Mouse (Mus musculus) G1E-ER4 (cell line): Measurements from ENCODE around the gene H60c. TPM values are rescaled to one million over a fixed set of nuclear protein-coding genes. Genes with fewer than 3 reads are reported as not detected.

ENCODE experiments used
- GATA1 ChIP-seq: IDR thresholded peaks from one replicate; pipeline ENCODE4 v1.8.0; 2012; ENCODE audit warnings: low read length, inconsistent platforms
- polyA plus RNA-seq: library from polyadenylated mRNA; stranded (reverse); fragments of >175 nt; gene quantifications from 2 replicates; pipeline ENCODE4 v1.2.3, GENCODE M21; 2012

Gene H60c
- polyA plus RNA-seq: not detected in 2 replicates

DNA sequence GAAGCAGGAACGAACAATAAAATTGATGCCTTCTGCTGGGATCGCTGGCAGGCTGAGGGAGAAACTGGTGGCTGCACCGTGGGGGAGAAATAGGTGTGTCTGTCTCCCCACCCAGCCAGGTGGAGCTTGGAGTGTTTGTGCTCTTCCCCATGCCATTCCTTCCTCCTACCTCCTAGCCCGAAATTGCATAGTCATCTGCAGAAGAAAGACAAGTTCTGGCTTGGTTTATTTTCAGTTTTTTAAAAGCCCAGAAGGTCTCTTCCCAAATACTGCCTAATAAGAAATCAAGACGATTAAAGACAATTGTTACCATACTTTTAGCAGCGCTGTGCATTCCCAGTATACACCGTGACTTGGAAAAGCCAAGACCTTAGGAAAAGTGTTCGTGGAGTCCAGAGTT is at the start of gene H60c:
H60c (minus strand) TSS at position 101 of the 400 bp plus-strand sequence.
- no peak for TF ChIP-seq GATA1

DNA sequence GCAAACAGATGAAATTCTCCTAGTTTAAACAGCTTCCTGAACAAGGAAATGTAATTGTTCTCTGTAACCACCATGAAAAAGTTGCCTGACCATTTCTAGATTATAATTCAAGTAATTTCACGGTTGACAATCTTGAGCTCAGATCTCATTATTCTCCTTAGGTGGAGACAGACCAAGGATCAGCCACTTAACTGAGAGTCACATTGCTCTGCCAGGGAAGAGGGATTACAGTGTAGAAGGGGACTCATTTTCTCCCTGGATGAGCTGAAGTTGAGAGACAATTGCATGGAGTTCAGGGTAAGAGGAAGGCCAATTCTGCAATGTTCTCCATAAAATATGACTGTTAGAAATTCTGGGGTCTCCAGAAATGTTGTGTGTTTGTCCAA is 41.2 kb upstream of the H60c start:
- TF ChIP-seq GATA1: no peak

DNA sequence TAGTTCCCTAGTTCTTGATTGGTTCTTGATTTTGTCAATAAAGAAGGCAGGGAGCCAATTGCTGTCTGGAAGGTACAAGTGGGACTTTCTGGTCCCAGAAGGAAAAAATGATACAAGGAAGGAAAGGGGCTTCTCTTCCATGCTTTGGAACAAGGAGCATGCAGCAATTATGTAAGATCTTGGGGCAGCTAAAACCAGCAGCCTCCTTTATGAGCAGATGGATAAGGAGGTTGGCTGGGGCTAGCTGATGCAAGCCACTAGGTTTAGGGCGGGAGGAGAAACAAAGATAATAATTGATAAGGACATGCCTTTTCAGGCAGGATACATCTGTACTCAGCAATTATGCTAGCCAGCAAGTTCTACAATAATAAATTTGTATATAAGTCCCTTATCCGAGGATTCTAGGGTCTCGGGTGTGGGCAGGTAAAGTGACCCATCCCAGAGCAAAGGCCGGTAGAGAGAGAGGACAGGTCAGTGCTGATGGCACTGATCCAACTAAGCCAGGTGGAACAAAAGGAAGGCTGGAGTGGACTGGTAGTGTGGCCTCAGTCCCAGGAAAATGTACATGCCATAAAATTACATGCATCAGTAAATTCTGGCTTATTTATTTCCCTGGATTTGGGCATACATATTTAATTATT is 40.7 kb upstream of the H60c start:
- TF ChIP-seq GATA1: no peak

DNA sequence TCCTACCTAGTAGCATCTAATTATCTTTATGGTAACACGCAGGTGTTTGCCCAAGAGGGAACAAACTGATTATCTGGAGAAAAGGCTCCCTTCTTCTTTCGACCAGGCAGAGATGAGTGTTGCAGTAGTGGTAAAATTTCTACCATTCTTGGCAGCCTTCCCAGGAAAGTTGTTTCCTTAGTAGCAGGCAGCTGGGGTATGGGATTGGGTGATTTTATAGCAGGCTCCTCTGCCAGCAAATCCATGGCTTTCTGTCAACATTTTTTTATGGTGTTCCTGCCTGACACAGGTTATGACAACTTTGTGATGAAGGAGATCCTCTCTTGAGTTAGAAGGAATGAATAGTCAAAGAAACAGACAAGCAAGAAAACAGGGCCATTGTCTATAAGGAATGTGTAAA is 40.2 kb upstream of the H60c start:
- TF ChIP-seq GATA1: no peak

GRCm38 (mm10) chr10:3293969-3294368 is 26.4 kb upstream of the H60c start:
- TF ChIP-seq GATA1: no peak

DNA sequence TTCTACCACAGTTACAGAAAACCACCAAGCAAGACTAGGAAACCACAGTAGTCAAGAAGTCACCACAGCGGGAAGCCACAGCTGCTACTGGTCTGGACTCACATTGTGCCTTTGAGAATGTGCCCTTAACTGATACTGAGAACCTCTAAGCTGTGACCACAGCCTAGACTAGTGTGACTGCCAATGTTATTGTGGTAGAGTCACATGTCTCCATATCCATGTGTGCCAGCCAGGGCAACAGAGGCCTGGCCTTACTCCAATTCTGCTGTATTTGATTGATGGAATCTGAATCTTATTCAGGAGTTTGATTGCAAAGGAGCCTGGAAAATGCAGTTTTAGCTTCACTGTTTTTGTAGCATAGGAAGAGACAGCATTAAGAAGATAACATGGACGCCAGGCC is 13.5 kb upstream of the H60c start:
- TF ChIP-seq GATA1: no peak

- no peak for TF ChIP-seq GATA1
Measured at GRCm38 (mm10) chr10:3274065-3274464, 6.5 kb upstream of the H60c start.

DNA sequence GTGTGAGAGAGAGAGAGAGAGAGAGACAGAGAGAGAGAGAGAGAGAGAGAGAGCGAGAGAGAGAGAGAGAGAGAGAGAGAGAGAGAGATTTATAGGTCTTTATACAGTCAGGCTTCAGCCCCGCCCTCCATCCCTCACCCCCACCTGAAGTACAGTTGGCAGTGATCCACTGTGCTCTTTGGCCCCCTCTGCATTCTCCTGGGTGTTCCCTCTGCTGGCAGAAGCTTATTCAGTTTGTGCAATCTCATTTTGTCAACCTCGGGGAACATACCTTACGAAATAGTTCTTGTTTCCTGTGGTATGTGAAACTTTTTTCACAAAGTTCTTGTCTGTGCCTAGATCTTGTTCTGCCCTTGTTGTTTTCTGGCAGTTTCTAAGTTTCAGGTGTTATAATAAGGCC is 3.5 kb upstream of the H60c start:
- TF ChIP-seq GATA1: no peak

DNA sequence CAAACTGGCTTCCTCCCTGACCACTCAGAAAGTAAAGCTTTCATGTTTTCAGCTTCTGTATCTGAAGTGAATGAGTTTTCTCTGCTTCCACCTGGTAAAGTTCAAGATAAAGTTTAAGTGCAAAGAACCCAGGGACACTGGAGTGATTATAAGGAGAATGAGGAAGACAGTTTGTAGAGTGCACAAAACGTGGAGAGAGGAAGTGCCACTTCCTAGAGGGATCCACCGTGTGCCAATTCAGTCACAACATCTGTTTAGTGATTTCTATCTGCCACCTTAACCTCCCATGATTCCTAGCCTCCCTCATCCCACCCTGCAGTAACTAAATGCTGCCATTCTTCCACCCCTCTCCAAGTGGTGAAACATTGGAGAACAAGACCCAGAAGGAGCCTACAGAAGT is 842 bp downstream of the H60c start:
- TF ChIP-seq GATA1: no peak

DNA sequence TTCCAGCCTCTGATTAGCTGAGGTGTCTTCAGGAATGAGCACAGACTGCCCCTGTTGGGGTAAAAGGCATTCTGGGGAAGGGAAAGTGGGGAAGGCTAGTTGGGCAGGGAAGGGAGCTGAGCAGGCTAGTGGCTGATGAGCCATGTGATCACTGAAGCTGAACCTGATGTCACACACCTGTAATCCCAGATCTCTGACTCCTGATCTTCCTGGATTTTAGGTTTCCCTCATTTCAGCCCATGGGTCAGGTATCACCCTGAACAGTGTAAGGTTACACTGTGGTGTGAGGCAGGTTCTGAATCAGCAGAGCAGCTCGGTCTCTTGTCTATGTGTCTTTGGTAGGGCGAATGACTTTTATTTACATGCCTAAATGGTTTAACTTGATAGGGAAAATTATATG is 4.8 kb downstream of the H60c start:
- TF ChIP-seq GATA1: no peak

DNA sequence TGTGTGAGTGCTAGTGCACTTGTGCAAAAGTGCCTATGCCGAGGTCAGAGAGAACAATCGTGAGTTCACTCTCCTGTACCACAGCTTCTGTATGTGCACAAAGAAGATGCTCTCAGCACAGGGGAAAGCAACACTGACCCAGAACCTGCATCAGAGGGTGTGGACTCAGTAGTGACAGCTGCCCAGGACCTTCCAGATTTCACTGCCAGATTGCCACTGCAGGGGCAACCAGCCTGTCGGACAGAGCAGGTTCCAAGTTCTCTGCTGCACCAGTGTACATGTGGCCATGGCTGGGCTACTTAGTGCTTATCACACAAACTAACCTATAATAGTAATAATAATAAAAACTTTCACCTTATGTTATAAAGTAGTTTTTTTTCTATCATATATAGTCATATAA is 10.2 kb downstream of the H60c start:
- no peak for TF ChIP-seq GATA1

DNA sequence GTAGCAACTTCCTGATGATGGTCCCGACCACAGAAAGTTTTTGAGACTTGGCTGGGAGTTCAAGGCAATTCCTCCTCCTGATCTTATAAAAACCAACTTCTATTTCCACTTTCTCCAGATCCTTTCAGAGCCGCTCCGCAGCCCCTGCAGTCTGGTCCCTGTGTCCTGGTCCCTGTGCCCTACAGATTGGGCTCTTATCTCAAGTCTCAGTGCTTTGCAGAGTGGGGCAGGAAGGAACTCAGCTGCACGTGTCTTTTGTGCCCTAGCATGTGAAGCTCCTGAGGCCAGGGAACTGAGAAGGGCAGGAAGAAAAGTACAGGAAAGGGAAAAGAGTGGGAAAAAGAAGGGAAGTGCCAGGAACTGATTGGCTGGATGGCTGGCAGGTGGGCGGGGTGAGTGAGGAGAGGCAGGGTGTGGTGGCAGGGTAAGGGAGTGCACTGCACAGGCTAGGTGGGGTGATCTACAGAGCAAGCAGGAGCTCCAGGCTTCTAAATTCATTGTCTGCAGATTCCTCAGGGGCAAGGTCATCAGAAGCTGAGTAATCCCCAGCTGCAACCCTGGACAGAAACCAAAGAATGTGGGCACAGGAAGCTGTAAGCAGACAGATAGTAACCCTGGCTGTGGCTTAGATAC is 30.8 kb downstream of the H60c start:
- TF ChIP-seq GATA1: no peak

- TF ChIP-seq GATA1: no peak
Measured at GRCm38 (mm10) chr10:3228447-3229195, 39.0 kb downstream of the H60c start.

Other genes starting within 250 kb of the H60c start
- gene Ppp1r14c, start 98.3 kb upstream of the H60c start, polyA plus RNA-seq: not detected in 2 replicates